Mouse (Mus musculus): ENCODE data around the gene H2-T22.
"Not testable (repeated sequence)": the region's sequence is repeated elsewhere in the genome, so short reads cannot be mapped to it uniquely, and the experiment has no call there.

H2-T22 gene

GRCm38 (mm10) chr17:36042610-36043169 is at the start of gene H2-T22, which contains the start of gene Gm6034:
Gene H2-T22 (minus strand): TSS chr17:36042747.
Gene Gm6034 (plus strand): TSS chr17:36042961.
- DNase-seq: peak; percentile 96

GRCm38 (mm10) chr17:36091933-36092332 is 49.4 kb upstream of the H2-T22 start:
- not testable (repeated sequence) for DNase-seq

- DNase-seq: not testable (repeated sequence)
Measured at GRCm38 (mm10) chr17:36085976-36086375, 43.4 kb upstream of the H2-T22 start.

- peak; percentile 29 for DNase-seq
Measured at GRCm38 (mm10) chr17:36083870-36084451, 41.4 kb upstream of the H2-T22 start.

- peak; percentile 85 for DNase-seq
Measured at GRCm38 (mm10) chr17:36083266-36083869, 40.8 kb upstream of the H2-T22 start.

- not testable (repeated sequence) for DNase-seq
Measured at GRCm38 (mm10) chr17:36082519-36083232, 40.1 kb upstream of the H2-T22 start.

GRCm38 (mm10) chr17:36081901-36082300 is 39.4 kb upstream of the H2-T22 start:
- not testable (repeated sequence) for DNase-seq

- DNase-seq: peak; percentile 92
Measured at GRCm38 (mm10) chr17:36060829-36061228, 18.3 kb upstream of the H2-T22 start.

- peak; percentile 78 for DNase-seq
Measured at GRCm38 (mm10) chr17:36058362-36058761, 15.8 kb upstream of the H2-T22 start, which contains the start of gene Gm11127. Gene Gm11127 (minus strand): TSS chr17:36058371.

GRCm38 (mm10) chr17:36057927-36058326 is 15.4 kb upstream of the H2-T22 start:
- DNase-seq: not testable (repeated sequence)

GRCm38 (mm10) chr17:36043286-36043685 is 739 bp upstream of the H2-T22 start:
- DNase-seq: peak; percentile 51

GRCm38 (mm10) chr17:36042055-36042454 is 492 bp downstream of the H2-T22 start:
- peak; percentile 31 for DNase-seq

- not testable (repeated sequence) for DNase-seq
Measured at GRCm38 (mm10) chr17:36040604-36041003, 1.9 kb downstream of the H2-T22 start.

GRCm38 (mm10) chr17:36036126-36036525 is 6.4 kb downstream of the H2-T22 start:
- DNase-seq: not testable (repeated sequence)

GRCm38 (mm10) chr17:36035010-36035638 is 7.4 kb downstream of the H2-T22 start:
- DNase-seq: peak; percentile 89

GRCm38 (mm10) chr17:36034524-36034923 is 8.0 kb downstream of the H2-T22 start:
- DNase-seq: not testable (repeated sequence)

- peak; percentile 88 for DNase-seq
Measured at GRCm38 (mm10) chr17:36032351-36032875, 10.1 kb downstream of the H2-T22 start, which contains the start of gene H2-T23. Gene H2-T23 (minus strand): TSS chr17:36032855.

- peak; percentile 79 for DNase-seq
Measured at GRCm38 (mm10) chr17:36031583-36032331, 10.8 kb downstream of the H2-T22 start.

- not testable (repeated sequence) for DNase-seq
Measured at GRCm38 (mm10) chr17:36030703-36031582, 11.6 kb downstream of the H2-T22 start.

- not testable (repeated sequence) for DNase-seq
Measured at GRCm38 (mm10) chr17:36030046-36030702, 12.4 kb downstream of the H2-T22 start.
